Comparison of ENCODE assay signal across 16 mouse cellular contexts in the genomic region with DNA sequence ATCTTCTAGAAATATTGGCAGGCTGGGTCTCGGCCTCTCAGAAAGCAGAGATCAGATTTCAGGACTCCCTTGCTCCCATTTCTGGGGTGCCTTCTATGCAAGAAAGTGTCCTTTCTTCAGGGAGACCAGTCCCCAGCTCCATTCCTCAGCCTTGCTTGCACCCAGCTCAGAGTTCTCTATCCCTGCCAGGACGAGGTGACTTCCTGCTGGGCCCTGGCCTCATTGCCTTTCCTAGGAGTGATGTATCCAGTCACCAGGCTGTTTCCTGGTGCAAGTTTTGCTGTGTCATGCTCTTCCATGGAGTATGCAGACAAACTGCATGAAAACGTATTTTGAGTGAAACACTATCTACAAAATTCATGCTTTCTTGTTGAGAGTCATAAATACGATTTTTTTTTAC.
A peak's percentile ranks its signal among the peaks of the same experiment; 100 is the strongest.
DNase-seq lines count a peak whose midpoint lies in the region; ATAC-seq lines count a peak whose summit lies in the region.
"Had no signal": no experiment of that assay in that cellular context is flagged by ENCODE, and none has a peak within 500 bp of the region (broad histone marks: within the 10 kb centered on the region; RNA-seq: fewer than 3 reads in every experiment).

No protein-coding gene starts in this region.

- intact Hi-C loops in heart, postnatal 10 days (cut with DNase I): no loop called here

- no peak for DNase-seq in cerebellum, postnatal 4 days (ENCODE audit: low spot score in 2 of 2)
- DNase-seq in cerebellum, adult 11-12 months: peak; percentile 71
- peak; percentile 66 for DNase-seq in cerebellum, adult 9-10 months
- DNase-seq in cerebellum, postnatal 25 days: peak; percentile 57 to 75
- no peak for DNase-seq in heart, postnatal 10 days
- no peak for DNase-seq in thymus, adult 18-20 months
- DNase-seq in yolk sac, embryonic 10.5 days (ENCODE audit: low spot score): no peak
- DNase-seq: adrenal gland, postnatal 10 days; B cell, adult 2 months; gastrocnemius, adult 2 months; gastrocnemius, postnatal 25 days; heart, postnatal 36 days had no signal

- ATAC-seq in cerebellum, adult (ENCODE audit: insufficient number of reproducible peaks, low FRiP score, low TSS enrichment): peak; percentile 83
- ATAC-seq: CD4-positive, CD25-positive, alpha-beta regulatory T cell, adult 4 months; forebrain, embryonic 14.5 days; intestine, embryonic 16.5 days had no signal

Comparison
In these comparisons a context has a peak if more than half of its experiments do, and no peak if none do; other contexts are left out.
1. DNase-seq: peak in cerebellum, adult 11-12 months (single experiment), cerebellum, adult 9-10 months (single experiment) and cerebellum, postnatal 25 days (2 of 2); none in cerebellum, postnatal 4 days (0 of 2), heart, postnatal 10 days (0 of 2), thymus, adult 18-20 months (0 of 2) and yolk sac, embryonic 10.5 days (single experiment).